Mouse (Mus musculus): ENCODE results near the gene Slc25a53. TPM values are rescaled to one million over a fixed set of nuclear protein-coding genes. Genes with fewer than 3 reads are reported as not detected.
"Not testable (repeated sequence)": the region's sequence is repeated elsewhere in the genome, so short reads cannot be mapped to it uniquely, and the experiment has no call there.

The Slc25a53 gene
- polyA plus RNA-seq, 1 experiment from 2014 or later, result 5.2 TPM

- no peaks in the 10 kb centered on the region; a peak in 1 of 4 replicates for H3K4me1 ChIP-seq (ENCODE audit: control insufficient read depth in 2 of 2, insufficient read depth in 2 of 2, low read length in 2 of 2)
- 19% methylated on average over 26 of the region's 26 CpGs for WGBS
- H3K9ac ChIP-seq (ENCODE audit: low read length), result peak within 1 kb of the TSS; percentile 38
- H3K4me2 ChIP-seq (ENCODE audit: low read length), result peak within 1 kb of the TSS; percentile 72
- no peaks in the 10 kb centered on the region for H3K27me3 ChIP-seq (ENCODE audit: control insufficient read depth, insufficient read depth, low read length)
- no peaks in the 10 kb centered on the region for H3K9me3 ChIP-seq (ENCODE audit: control insufficient read depth, low read length)
- H3K27ac ChIP-seq (replicated peaks in 1 of 2; ENCODE audit: control insufficient read depth in 1 of 2, insufficient read depth in 1 of 2, low read depth in 2 of 2, low read length in 2 of 2), result no peak within 1 kb of the TSS
- H3K4me3 ChIP-seq (ENCODE audit: control insufficient read depth in 1 of 2, insufficient read depth in 1 of 2, low read depth in 1 of 2, low read length in 2 of 2), result peak within 1 kb of the TSS; percentile 37 to 39
- H3K36me3 ChIP-seq (ENCODE audit: control insufficient read depth, insufficient read depth, low read length), result no peaks in the 10 kb centered on the region
- ATAC-seq (ENCODE audit: insufficient number of reproducible peaks, insufficient read depth, low FRiP score, low read depth), result peak; percentile 73; the same call in 1 of the 2 replicates
Measured at GRCm38 (mm10) chrX:136992978-136993547, 45.0 kb downstream of the Slc25a53 start, which contains the start of gene Zcchc18. Gene Zcchc18, plus strand, starts transcription at chrX:136993155.

DNA sequence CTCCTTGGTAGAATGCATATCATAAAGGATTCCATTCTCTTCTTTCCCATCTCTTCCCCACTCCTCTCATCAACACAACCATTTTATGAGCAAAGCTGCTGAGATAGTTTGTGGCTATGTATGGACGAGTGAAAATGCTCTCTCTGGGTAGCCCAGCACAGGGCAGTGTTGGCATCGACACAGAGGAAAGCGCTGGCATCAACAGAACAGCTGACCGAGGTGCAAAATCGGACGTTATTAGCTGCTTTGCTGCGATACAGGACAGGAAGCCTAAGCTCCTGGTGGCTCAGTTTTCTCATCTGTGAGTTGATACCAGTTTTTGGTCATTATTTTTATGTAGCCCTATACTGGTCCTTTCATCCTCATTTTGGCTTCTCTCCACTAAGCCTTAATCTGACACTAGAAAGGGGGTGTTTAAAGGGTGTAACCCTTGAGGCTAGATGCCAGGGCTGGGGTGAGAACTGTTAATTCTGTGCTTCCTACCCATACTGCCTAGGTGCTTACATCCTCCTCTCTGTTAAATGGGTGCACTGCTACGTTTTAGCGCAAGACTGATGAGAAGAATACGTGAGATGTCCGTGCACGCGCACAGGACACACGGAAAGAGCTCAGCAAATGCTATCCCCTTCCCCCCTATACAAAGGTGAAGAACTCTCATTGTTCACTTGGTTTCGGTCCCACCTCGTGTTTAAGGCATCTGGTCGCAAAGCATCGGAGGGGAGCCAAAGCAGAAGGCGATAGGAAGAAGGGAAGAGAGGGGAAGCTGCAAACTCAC is 45.7 kb downstream of the Slc25a53 start:
- Histone ChIP-seq H3K9me3 (ENCODE audit: control insufficient read depth, low read length) (no peaks in the 10 kb centered on the region), H3K4me1 (ENCODE audit: control insufficient read depth in 2 of 2, insufficient read depth in 2 of 2, low read length in 2 of 2) (no peaks in the 10 kb centered on the region; a peak in 1 of 4 replicates), H3K27me3 (ENCODE audit: control insufficient read depth, insufficient read depth, low read length) (no peaks in the 10 kb centered on the region), H3K4me3 (ENCODE audit: control insufficient read depth in 1 of 2, insufficient read depth in 1 of 2, low read depth in 1 of 2, low read length in 2 of 2) (peak overlapping the region; percentile 37 to 39), H3K9ac (ENCODE audit: low read length) (peak overlapping the region; percentile 38), H3K36me3 (ENCODE audit: control insufficient read depth, insufficient read depth, low read length) (no peaks in the 10 kb centered on the region), H3K4me2 (ENCODE audit: low read length) (peak overlapping the region; percentile 72), H3K27ac (replicated peaks in 1 of 2; ENCODE audit: control insufficient read depth in 1 of 2, insufficient read depth in 1 of 2, low read depth in 2 of 2, low read length in 2 of 2) (no peak overlapping the region)
- 19% methylated on average over 19 of the region's 19 CpGs for WGBS
- ATAC-seq (ENCODE audit: insufficient number of reproducible peaks, insufficient read depth, low FRiP score, low read depth), result no peak

GRCm38 (mm10) chrX:136991274-136991673 is 46.8 kb downstream of the Slc25a53 start:
- no peaks in the 10 kb centered on the region for H3K27me3 ChIP-seq (ENCODE audit: control insufficient read depth, insufficient read depth, low read length)
- H3K9me3 ChIP-seq (ENCODE audit: control insufficient read depth, low read length), result no peaks in the 10 kb centered on the region
- H3K4me3 ChIP-seq (ENCODE audit: control insufficient read depth in 1 of 2, insufficient read depth in 1 of 2, low read depth in 1 of 2, low read length in 2 of 2), result no peak overlapping the region
- ATAC-seq (ENCODE audit: insufficient number of reproducible peaks, insufficient read depth, low FRiP score, low read depth), result no peak
- H3K4me1 ChIP-seq (ENCODE audit: control insufficient read depth in 2 of 2, insufficient read depth in 2 of 2, low read length in 2 of 2), result no peaks in the 10 kb centered on the region; a peak in 1 of 4 replicates
- 42% methylated on average over 2 of the region's 2 CpGs for WGBS
- no peak overlapping the region for H3K9ac ChIP-seq (ENCODE audit: low read length)
- H3K4me2 ChIP-seq (ENCODE audit: low read length), result no peak overlapping the region
- no peak overlapping the region for H3K27ac ChIP-seq (replicated peaks in 1 of 2; ENCODE audit: control insufficient read depth in 1 of 2, insufficient read depth in 1 of 2, low read depth in 2 of 2, low read length in 2 of 2)
- no peaks in the 10 kb centered on the region for H3K36me3 ChIP-seq (ENCODE audit: control insufficient read depth, insufficient read depth, low read length)

DNA sequence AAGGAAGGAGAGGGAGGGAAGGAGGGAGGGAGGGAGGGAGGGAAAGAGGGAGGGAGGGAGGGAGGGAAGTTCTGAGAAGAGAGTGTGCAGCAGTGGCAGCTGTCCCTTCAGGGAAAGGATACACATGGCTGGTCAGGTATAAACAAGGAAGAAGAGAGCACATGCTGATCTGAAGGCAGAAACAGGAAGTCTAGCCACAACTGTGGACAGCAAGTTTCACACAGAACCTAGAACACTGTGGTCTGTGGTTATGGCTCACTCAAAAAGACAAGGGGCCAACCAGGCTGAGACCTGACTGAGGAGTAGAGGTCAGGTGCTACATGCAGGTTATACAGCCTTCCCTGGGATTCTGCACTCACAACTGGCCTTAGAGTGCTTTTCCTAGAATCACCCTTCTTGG is 52.1 kb downstream of the Slc25a53 start:
- Histone ChIP-seq H3K4me2 (ENCODE audit: low read length) (no peak overlapping the region), H3K27ac (replicated peaks in 1 of 2; ENCODE audit: control insufficient read depth in 1 of 2, insufficient read depth in 1 of 2, low read depth in 2 of 2, low read length in 2 of 2) (no peak overlapping the region), H3K27me3 (ENCODE audit: control insufficient read depth, insufficient read depth, low read length) (no peaks in the 10 kb centered on the region), H3K4me3 (ENCODE audit: control insufficient read depth in 1 of 2, insufficient read depth in 1 of 2, low read depth in 1 of 2, low read length in 2 of 2) (no peak overlapping the region), H3K36me3 (ENCODE audit: control insufficient read depth, insufficient read depth, low read length) (no peaks in the 10 kb centered on the region), H3K9me3 (ENCODE audit: control insufficient read depth, low read length) (no peaks in the 10 kb centered on the region), H3K9ac (ENCODE audit: low read length) (no peak overlapping the region), H3K4me1 (ENCODE audit: control insufficient read depth in 2 of 2, insufficient read depth in 2 of 2, low read length in 2 of 2) (no peaks in the 10 kb centered on the region)
- no peak for ATAC-seq (ENCODE audit: insufficient number of reproducible peaks, insufficient read depth, low FRiP score, low read depth)

- H3K36me3 ChIP-seq (ENCODE audit: control insufficient read depth, insufficient read depth, low read length), result no peaks in the 10 kb centered on the region
- no peak overlapping the region for H3K27ac ChIP-seq (replicated peaks in 1 of 2; ENCODE audit: control insufficient read depth in 1 of 2, insufficient read depth in 1 of 2, low read depth in 2 of 2, low read length in 2 of 2)
- H3K9me3 ChIP-seq (ENCODE audit: control insufficient read depth, low read length), result no peaks in the 10 kb centered on the region
- H3K9ac ChIP-seq (ENCODE audit: low read length), result no peak overlapping the region
- ATAC-seq (ENCODE audit: insufficient number of reproducible peaks, insufficient read depth, low FRiP score, low read depth), result no peak
- no peaks in the 10 kb centered on the region for H3K27me3 ChIP-seq (ENCODE audit: control insufficient read depth, insufficient read depth, low read length)
- H3K4me3 ChIP-seq (ENCODE audit: control insufficient read depth in 1 of 2, insufficient read depth in 1 of 2, low read depth in 1 of 2, low read length in 2 of 2), result no peak overlapping the region
- no peaks in the 10 kb centered on the region for H3K4me1 ChIP-seq (ENCODE audit: control insufficient read depth in 2 of 2, insufficient read depth in 2 of 2, low read length in 2 of 2)
- no peak overlapping the region for H3K4me2 ChIP-seq (ENCODE audit: low read length)
Measured at GRCm38 (mm10) chrX:136978616-136979015, 59.5 kb downstream of the Slc25a53 start.

DNA sequence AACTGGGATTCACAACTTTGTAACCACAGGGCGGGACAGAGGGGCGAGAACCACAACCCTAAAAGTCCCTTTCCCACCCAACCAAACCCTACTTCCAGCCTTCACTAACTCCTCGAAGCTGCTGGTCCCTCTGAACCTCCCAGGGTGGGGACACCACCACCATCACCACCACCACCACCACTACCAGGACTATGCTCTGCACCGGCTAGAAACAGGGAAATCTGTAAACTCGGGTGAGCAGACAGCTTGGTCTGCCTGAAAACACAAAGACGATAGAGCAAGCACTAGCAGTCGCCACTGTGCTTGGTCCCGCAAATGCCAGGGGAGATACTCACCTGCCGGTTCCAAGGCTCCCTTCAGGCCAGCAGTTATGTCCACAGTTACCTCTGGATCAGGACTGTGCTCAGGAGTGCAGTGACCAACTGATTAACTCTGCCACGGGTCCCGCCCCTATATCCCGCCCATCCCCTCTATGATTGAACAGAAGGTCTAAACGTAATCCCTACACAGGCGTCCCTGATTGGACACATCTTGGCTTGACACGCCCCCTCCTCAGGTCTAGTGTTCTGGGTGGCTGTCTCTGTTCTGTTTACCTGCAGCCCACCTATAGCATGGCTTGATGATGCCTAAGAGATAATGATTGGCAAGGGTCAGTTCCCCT is 61.5 kb downstream of the Slc25a53 start, which contains the start of the genes Tmsb15l and Tmsb15b1:
Tmsb15l (minus strand) TSS at position 446 of the 661 bp plus-strand sequence.
Tmsb15b1 (minus strand) TSS at position 451 of the 661 bp plus-strand sequence.
- ATAC-seq (ENCODE audit: insufficient number of reproducible peaks, insufficient read depth, low FRiP score, low read depth), result peak; percentile 95
- no peak within 1 kb of the TSS for H3K27ac ChIP-seq (replicated peaks in 1 of 2; ENCODE audit: control insufficient read depth in 1 of 2, insufficient read depth in 1 of 2, low read depth in 2 of 2, low read length in 2 of 2)
- peak within 1 kb of the TSS; percentile 38 to 54 for H3K4me3 ChIP-seq (ENCODE audit: control insufficient read depth in 1 of 2, insufficient read depth in 1 of 2, low read depth in 1 of 2, low read length in 2 of 2)
- no peaks in the 10 kb centered on the region for H3K4me1 ChIP-seq (ENCODE audit: control insufficient read depth in 2 of 2, insufficient read depth in 2 of 2, low read length in 2 of 2)
- peak within 1 kb of the TSS; percentile 63 for H3K4me2 ChIP-seq (ENCODE audit: low read length)
- H3K9ac ChIP-seq (ENCODE audit: low read length), result peak within 1 kb of the TSS; percentile 50
- H3K9me3 ChIP-seq (ENCODE audit: control insufficient read depth, low read length), result no peaks in the 10 kb centered on the region
- H3K36me3 ChIP-seq (ENCODE audit: control insufficient read depth, insufficient read depth, low read length), result no peaks in the 10 kb centered on the region
- no peaks in the 10 kb centered on the region for H3K27me3 ChIP-seq (ENCODE audit: control insufficient read depth, insufficient read depth, low read length)
- WGBS, result 24% methylated on average over 15 of the region's 15 CpGs

DNA sequence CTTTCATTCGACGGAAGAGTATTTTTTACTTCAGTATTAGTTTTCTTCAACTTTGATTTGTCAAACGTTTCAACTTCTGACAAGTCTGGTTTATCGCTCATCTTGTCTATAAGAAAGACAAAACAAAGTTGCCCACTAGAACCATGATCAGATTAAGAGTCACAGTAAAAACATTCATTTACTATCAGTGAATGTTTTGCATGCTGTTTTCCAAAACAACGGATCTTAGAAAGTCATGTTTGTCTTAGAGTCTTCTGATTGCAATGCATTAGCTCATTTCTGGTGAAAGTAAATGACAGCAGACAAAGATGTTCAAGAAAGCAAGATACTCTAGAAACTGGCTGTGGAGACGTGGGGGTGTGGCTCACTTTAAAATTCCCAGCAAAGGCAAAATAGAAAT is 62.7 kb downstream of the Slc25a53 start, which contains the start of gene Tmsb15b2:
Tmsb15b2 (minus strand) TSS at position 101 of the 400 bp plus-strand sequence.
- H3K27me3 ChIP-seq (ENCODE audit: control insufficient read depth, insufficient read depth, low read length), result not testable (repeated sequence)
- peak within 1 kb of the TSS; percentile 50 for H3K9ac ChIP-seq (ENCODE audit: low read length)

More for the DNA sequence above, 62.7 kb downstream of the Slc25a53 start, which contains the start of gene Tmsb15b2:
- not testable (repeated sequence) for ATAC-seq (ENCODE audit: insufficient number of reproducible peaks, insufficient read depth, low FRiP score, low read depth); H3K36me3 ChIP-seq (ENCODE audit: control insufficient read depth, insufficient read depth, low read length); H3K27ac ChIP-seq (replicated peaks in 1 of 2; ENCODE audit: control insufficient read depth in 1 of 2, insufficient read depth in 1 of 2, low read depth in 2 of 2, low read length in 2 of 2); H3K9me3 ChIP-seq (ENCODE audit: control insufficient read depth, low read length); H3K4me1 ChIP-seq (ENCODE audit: control insufficient read depth in 2 of 2, insufficient read depth in 2 of 2, low read length in 2 of 2)
- Histone ChIP-seq H3K4me2 (ENCODE audit: low read length) (peak within 1 kb of the TSS; percentile 63), H3K4me3 (ENCODE audit: control insufficient read depth in 1 of 2, insufficient read depth in 1 of 2, low read depth in 1 of 2, low read length in 2 of 2) (peak within 1 kb of the TSS; percentile 38 to 54)
- WGBS, result 74% methylated on average over 6 of the region's 6 CpGs
